In genomic region chr2:147803102-147803501, GRCm38 (mm10) we compare ENCODE assay signal across 8 mouse cellular contexts.
A peak's percentile ranks its signal among the peaks of the same experiment; 100 is the strongest.
DNase-seq lines count a peak whose midpoint lies in the region; ATAC-seq and TF ChIP-seq lines count a peak whose summit lies in the region.

No protein-coding gene starts in this region.

- H3K4me3 ChIP-seq in kidney, postnatal 0 days (replicated peaks; ENCODE audit: low read depth, low read length) = no peak overlapping the region
- no peak overlapping the region for H3K4me3 ChIP-seq in kidney, embryonic 15.5 days (replicated peaks)
- no peak overlapping the region for H3K4me3 ChIP-seq in thymus, adult 2 months (ENCODE audit: control insufficient read depth, insufficient read depth, low read length)

- TF ChIP-seq POLR2A in thymus, adult 2 months (IDR thresholded peaks at IDR 0.05; ENCODE audit: control insufficient read depth, extremely low read depth, insufficient read depth, low read length, poor library complexity) = no peak

- no peak overlapping the region for H3K9ac ChIP-seq in kidney, postnatal 0 days (ENCODE audit: low read depth, low read length)
- no peak overlapping the region for H3K9ac ChIP-seq in kidney, embryonic 15.5 days

- peak; percentile 8 to 23 for DNase-seq in cerebellum, adult 18-20 months
- DNase-seq in kidney, postnatal 0 days (ENCODE audit: low spot score) = peak; percentile 35
- DNase-seq in R1 (ENCODE audit: low read depth, low spot score) = peak; percentile 46
- peak; percentile 15 to 29 for DNase-seq in frontal cortex, postnatal 36 days (ENCODE audit: low spot score in 2 of 2)
- DNase-seq in thymus, adult 2 months = no peak

- TF ChIP-seq CTCF in kidney, postnatal 0 days (IDR thresholded peaks at IDR 0.05; ENCODE audit: low read depth) = peak; percentile 55
- no peak for TF ChIP-seq CTCF in thymus, adult 2 months (IDR thresholded peaks at IDR 0.05; ENCODE audit: borderline replicate concordance, control insufficient read depth, extremely low read depth, insufficient read depth, low read length, poor library complexity)

- H3K27me3 ChIP-seq in kidney, postnatal 0 days (ENCODE audit: insufficient read depth, low read length) = no peaks in the 10 kb centered on the region; the same call in none of the 2 replicates
- H3K27me3 ChIP-seq in kidney, embryonic 15.5 days = peaks cover 34% of the 10 kb centered on the region
- no peaks in the 10 kb centered on the region for H3K27me3 ChIP-seq in thymus, adult 2 months (ENCODE audit: control insufficient read depth, insufficient read depth, low read length)

- H3K4me2 ChIP-seq in kidney, postnatal 0 days (ENCODE audit: low read length) = no peak overlapping the region
- no peak overlapping the region for H3K4me2 ChIP-seq in kidney, embryonic 15.5 days

- H3K27ac ChIP-seq in kidney, postnatal 0 days = no peak overlapping the region
- no peak overlapping the region for H3K27ac ChIP-seq in kidney, embryonic 15.5 days
- no peak overlapping the region for H3K27ac ChIP-seq in thymus, adult 2 months (ENCODE audit: control insufficient read depth, insufficient read depth, low read length)

- WGBS in kidney, postnatal 0 days = 42% methylated on average over 4 of the region's 4 CpGs
- 25% methylated on average over 4 of the region's 4 CpGs for WGBS in kidney, embryonic 15.5 days
- 25% methylated on average over 4 of the region's 4 CpGs for WGBS in thymus, adult 2 months

- no peak for ATAC-seq in cerebellum, adult (ENCODE audit: insufficient number of reproducible peaks, low FRiP score, low TSS enrichment)
- no peak for ATAC-seq in kidney, postnatal 0 days (replicated peaks; ENCODE audit: low FRiP score, low read depth)
- no peak for ATAC-seq in kidney, embryonic 15.5 days (replicated peaks; ENCODE audit: low FRiP score)
- peak; percentile 81 for ATAC-seq in megakaryocyte progenitor cell, adult 5-6 weeks (replicated peaks; ENCODE audit: poor library complexity)

- no peaks in the 10 kb centered on the region for H3K4me1 ChIP-seq in kidney, postnatal 0 days (replicated peaks; ENCODE audit: insufficient read depth, low read length)
- H3K4me1 ChIP-seq in kidney, embryonic 15.5 days = no peaks in the 10 kb centered on the region
- no peaks in the 10 kb centered on the region for H3K4me1 ChIP-seq in thymus, adult 2 months (replicated peaks; ENCODE audit: control insufficient read depth, insufficient read depth, low read length)

- no peaks in the 10 kb centered on the region for H3K36me3 ChIP-seq in kidney, postnatal 0 days (ENCODE audit: insufficient read depth, low read length)
- no peaks in the 10 kb centered on the region for H3K36me3 ChIP-seq in kidney, embryonic 15.5 days
- no peaks in the 10 kb centered on the region for H3K36me3 ChIP-seq in thymus, adult 2 months (ENCODE audit: control insufficient read depth, insufficient read depth, low read length)

- no peaks in the 10 kb centered on the region for H3K9me3 ChIP-seq in kidney, postnatal 0 days (replicated peaks; ENCODE audit: low read length)
- H3K9me3 ChIP-seq in kidney, embryonic 15.5 days (replicated peaks) = no peaks in the 10 kb centered on the region
